Mouse (Mus musculus) heart, adult 2 months (tissue): ENCODE measurements around the gene Plcl1.

Experiments used
- CTCF ChIP-seq: fragments of 200-600 bp; IDR thresholded peaks from 2 replicates; pipeline ENCODE4 v1.8.1; 2022; ENCODE audit warnings: antibody characterized with exemption, mild to moderate bottlenecking, moderate library complexity
- EP300 ChIP-seq: fragments of 200-500 bp; IDR thresholded peaks from 2 replicates; pipeline ENCODE4 v1.6.1; 2011; ENCODE audit warnings: low read depth, low read length, control low read depth; ENCODE audit not compliant: insufficient read depth
- POLR2A ChIP-seq: fragments of 200-500 bp; IDR thresholded peaks from 2 replicates; pipeline ENCODE4 v1.6.1; 2011; ENCODE audit warnings: mild to moderate bottlenecking, low read depth, low read length, control low read depth; ENCODE audit not compliant: insufficient read depth

DNA sequence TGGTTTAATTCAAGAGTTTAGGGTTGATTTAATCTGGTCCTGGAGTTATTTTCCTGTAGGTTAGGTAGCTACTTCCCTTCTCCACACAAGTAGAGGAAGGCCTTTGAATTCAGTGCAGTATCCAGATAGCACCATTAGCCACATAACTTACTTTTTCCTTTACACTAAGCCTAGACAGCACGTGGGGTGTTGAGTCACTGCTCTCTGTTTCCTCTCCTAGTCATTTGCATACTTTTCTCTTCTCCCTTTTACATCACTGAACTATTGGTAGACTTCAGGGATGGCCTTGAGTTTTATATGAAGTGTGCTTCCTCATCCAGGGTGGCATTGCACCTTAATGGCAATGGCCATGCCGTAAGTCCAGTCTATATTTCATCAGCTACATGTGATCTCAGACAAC is 82.5 kb downstream of the Plcl1 start:
- TF ChIP-seq CTCF (no peak), EP300 (no peak), POLR2A (no peak)
